Mouse (Mus musculus) cerebellum, adult 2 months (tissue): ENCODE data around the gene 1700008O03Rik. TPM values are rescaled to one million over a fixed set of nuclear protein-coding genes. Genes with fewer than 3 reads are reported as not detected.
A peak's percentile ranks its signal among the peaks of the same experiment; 100 is the strongest.

ENCODE experiments used
- DNase-seq, 2 experiments: peaks; one replicate each; pipeline ENCODE4 v3.0.0; 2021
- H3K27ac ChIP-seq: fragments of 200-500 bp; 2 replicates; pipeline ENCODE4 v1.5.1; 2012; ENCODE audit warnings: low read length, control low read depth, inconsistent platforms; ENCODE audit not compliant: insufficient read depth
- H3K27me3 ChIP-seq: fragments of 200-500 bp; 2 replicates; pipeline ENCODE4 v1.6.1; 2012; ENCODE audit warnings: inconsistent platforms, mild to moderate bottlenecking, low read length, moderate library complexity; ENCODE audit not compliant: control insufficient read depth, insufficient read depth
- H3K4me1 ChIP-seq: fragments of 200-500 bp; 2 replicates; pipeline ENCODE4 v1.6.1; 2011; ENCODE audit warnings: low read length; ENCODE audit not compliant: control insufficient read depth, insufficient read depth
- H3K4me3 ChIP-seq: fragments of 200-500 bp; replicated peaks from 2 replicates; pipeline ENCODE3; 2011; ENCODE audit warnings: mild to moderate bottlenecking, low read depth, low read length, control low read depth; ENCODE audit not compliant: insufficient read depth
- CTCF ChIP-seq: fragments of 200-500 bp; IDR thresholded peaks from 2 replicates; pipeline ENCODE4 v1.5.1; 2011; ENCODE audit warnings: low read depth, mild to moderate bottlenecking, control low read depth, low read length, moderate library complexity, borderline replicate concordance; ENCODE audit not compliant: insufficient read depth
- POLR2A ChIP-seq: fragments of 200-500 bp; IDR thresholded peaks from 2 replicates; pipeline ENCODE4 v1.6.1; 2011; ENCODE audit warnings: low read length, control low read depth, borderline replicate concordance; ENCODE audit not compliant: insufficient read depth
- WGBS: fragments of 180-500 bp; shearing (Covaris S2); methylation state at CpG from one replicate; pipeline ENCODE4 v1.1.7; 2018; 5-methylcytosine and 5-hydroxymethylcytosine counted together
- polyA plus RNA-seq: library from polyadenylated mRNA; depleted of rRNA; stranded (reverse); fragments of >200 nt; gene quantifications from 2 replicates; pipeline ENCODE4 v1.2.3, GENCODE M21; 2012

Gene 1700008O03Rik
- polyA plus RNA-seq, 1 experiment: 3.1 TPM

GRCm38 (mm10) chr7:44392341-44392740, 6.7 kb upstream of the 1700008O03Rik start:
- TF ChIP-seq CTCF (no peak), POLR2A (no peak)
- no peak for DNase-seq
- peak overlapping the region; percentile 91 for H3K27ac ChIP-seq
- H3K27me3 ChIP-seq: no peaks in the 10 kb centered on the region
- no peak overlapping the region for H3K4me3 ChIP-seq
- 85% methylated on average over 14 of the region's 14 CpGs for WGBS
- H3K4me1 ChIP-seq: peaks cover 40% of the 10 kb centered on the region

- DNase-seq: peak; percentile 94 to 95
- Histone ChIP-seq H3K27ac (peak overlapping the region; percentile 91), H3K27me3 (no peaks in the 10 kb centered on the region), H3K4me1 (peaks cover 40% of the 10 kb centered on the region), H3K4me3 (peak overlapping the region; percentile 1)
- TF ChIP-seq POLR2A (peak; percentile 33; the same call in 1 of the 2 replicates), CTCF (no peak)
- WGBS: 11% methylated on average over 4 of the region's 4 CpGs
Measured at GRCm38 (mm10) chr7:44391831-44392230, 6.2 kb upstream of the 1700008O03Rik start.

GRCm38 (mm10) chr7:44384716-44385059, 932 bp downstream of the 1700008O03Rik start:
- no peak for TF ChIP-seq CTCF
- no peak; the same call in 1 of the 2 replicates for TF ChIP-seq POLR2A
- Histone ChIP-seq H3K27ac (peak overlapping the region; percentile 90), H3K27me3 (no peaks in the 10 kb centered on the region), H3K4me3 (peak overlapping the region; percentile 98), H3K4me1 (peaks cover 8% of the 10 kb centered on the region)
- no peak for DNase-seq
- WGBS: under 1% methylated on average over 16 of the region's 17 CpGs

GRCm38 (mm10) chr7:44383980-44384715, 1.5 kb downstream of the 1700008O03Rik start, which contains the start of gene Syt3:
TSS of gene Syt3 (plus strand) at chr7:44384102.
- Histone ChIP-seq H3K4me3 (peak within 1 kb of the TSS; percentile 98), H3K27me3 (no peaks in the 10 kb centered on the region), H3K27ac (peak within 1 kb of the TSS; percentile 90), H3K4me1 (peaks cover 8% of the 10 kb centered on the region)
- TF ChIP-seq CTCF: no peak
- peak; percentile 36; the same call in 1 of the 2 replicates for TF ChIP-seq POLR2A
- DNase-seq: peak; percentile 89
- 2% methylated on average over 31 of the region's 33 CpGs for WGBS

GRCm38 (mm10) chr7:44382541-44382940, 3.1 kb downstream of the 1700008O03Rik start:
- WGBS: 36% methylated on average over 12 of the region's 12 CpGs
- Histone ChIP-seq H3K4me3 (no peak overlapping the region), H3K27ac (no peak overlapping the region), H3K4me1 (peaks cover 8% of the 10 kb centered on the region), H3K27me3 (no peaks in the 10 kb centered on the region)
- DNase-seq: no peak
- TF ChIP-seq POLR2A (no peak), CTCF (no peak)

GRCm38 (mm10) chr7:44378290-44378689, 7.3 kb downstream of the 1700008O03Rik start:
- H3K4me1 ChIP-seq: peaks cover 5% of the 10 kb centered on the region
- H3K4me3 ChIP-seq: no peak overlapping the region
- 26% methylated on average over 4 of the region's 4 CpGs for WGBS
- TF ChIP-seq POLR2A (no peak), CTCF (no peak)
- no peak overlapping the region for H3K27ac ChIP-seq
- no peaks in the 10 kb centered on the region for H3K27me3 ChIP-seq
- no peak for DNase-seq

- no peak for TF ChIP-seq CTCF
- no peaks in the 10 kb centered on the region for H3K27me3 ChIP-seq
- H3K27ac ChIP-seq: no peak overlapping the region
- H3K4me3 ChIP-seq: no peak overlapping the region
- no peak for DNase-seq
- WGBS: 54% methylated on average over 3 of the region's 3 CpGs
- peaks cover 5% of the 10 kb centered on the region for H3K4me1 ChIP-seq
Measured at GRCm38 (mm10) chr7:44375793-44376192, 9.8 kb downstream of the 1700008O03Rik start.

- TF ChIP-seq POLR2A: no peak
- no peak for TF ChIP-seq CTCF
- H3K4me1 ChIP-seq: peaks cover 5% of the 10 kb centered on the region
- no peak overlapping the region for H3K4me3 ChIP-seq
- DNase-seq: no peak
- no peaks in the 10 kb centered on the region for H3K27me3 ChIP-seq
- WGBS: 21% methylated on average over 10 of the region's 10 CpGs
- no peak overlapping the region for H3K27ac ChIP-seq
Measured at GRCm38 (mm10) chr7:44375207-44375606, 10.4 kb downstream of the 1700008O03Rik start.
